Mouse (Mus musculus): Measurements from ENCODE around the gene Smim24.

The Smim24 gene

DNA sequence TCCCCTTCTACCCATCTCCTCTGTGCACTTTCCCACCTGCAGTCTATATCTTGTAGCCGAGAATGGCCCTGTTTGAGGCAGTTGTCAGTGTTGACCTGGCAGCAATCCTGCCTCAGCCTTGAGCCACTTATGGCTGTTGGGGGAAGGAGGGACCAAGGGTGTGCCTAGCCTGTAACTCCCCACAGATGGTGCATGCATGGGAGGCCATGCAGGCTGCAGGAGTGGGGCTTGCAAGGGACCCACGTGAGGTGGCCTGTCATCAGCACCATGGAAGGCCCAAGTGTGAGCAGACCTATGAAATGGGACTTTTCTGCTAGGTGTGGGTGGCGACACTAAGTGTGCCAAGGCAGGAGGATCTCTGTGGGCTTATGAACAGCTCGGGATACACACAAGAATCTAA, 27.8 kb upstream of the Smim24 start:
- no peak for DNase-seq (ENCODE audit: low spot score in 2 of 2)

DNA sequence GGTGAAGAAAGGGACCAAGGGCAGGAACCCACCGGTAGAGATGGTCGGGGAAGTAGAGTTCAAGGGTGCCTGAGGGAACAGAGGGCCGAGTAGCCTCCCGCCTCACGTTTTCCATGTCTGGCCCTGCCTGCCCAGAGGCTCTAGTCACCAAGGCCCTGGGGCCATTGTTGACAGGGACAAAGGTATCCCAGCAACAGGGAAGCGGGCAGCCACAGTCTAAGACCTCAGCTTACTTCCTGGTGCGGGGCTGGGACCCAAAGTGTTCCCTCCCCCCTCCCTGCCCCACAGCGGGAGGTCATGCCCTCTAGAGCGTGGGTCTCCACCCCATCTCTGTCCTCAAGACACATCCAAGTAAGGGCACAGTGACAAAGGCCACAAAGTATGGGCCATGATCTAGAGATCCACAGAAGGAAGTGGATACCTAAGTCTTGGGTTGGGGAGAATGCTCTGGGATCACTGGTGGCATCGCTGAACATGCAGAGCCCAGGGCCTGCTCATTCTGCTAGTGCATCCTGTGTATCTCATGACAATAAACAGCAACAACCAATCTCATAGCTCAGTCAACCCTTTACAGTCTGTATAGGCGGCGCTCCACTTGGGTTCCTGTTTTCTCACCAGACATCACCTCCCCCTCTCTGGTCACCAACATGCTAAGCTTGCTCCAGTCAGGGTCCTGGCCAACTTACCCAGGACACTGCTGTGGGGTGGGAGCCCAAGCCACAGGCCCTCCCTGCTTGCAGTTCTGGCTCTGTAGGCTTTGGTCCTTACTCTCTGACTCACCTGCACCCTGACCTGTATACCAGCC, 27.0 kb upstream of the Smim24 start, which contains the start of gene 4930404N11Rik:
Gene 4930404N11Rik (minus strand): TSS at position 145 of the 805 bp plus-strand sequence.
- DNase-seq (ENCODE audit: low spot score in 2 of 2), result no peak

- no peak for DNase-seq (ENCODE audit: low spot score in 2 of 2)
Measured at GRCm38 (mm10) chr10:81366477-81367206, 26.2 kb upstream of the Smim24 start.

- no peak for DNase-seq (ENCODE audit: low spot score in 2 of 2)
Measured at GRCm38 (mm10) chr10:81367207-81367495, 25.7 kb upstream of the Smim24 start.

GRCm38 (mm10) chr10:81375322-81375721, 17.5 kb upstream of the Smim24 start:
- DNase-seq (ENCODE audit: low spot score in 2 of 2), result no peak

GRCm38 (mm10) chr10:81376561-81377361, 16.1 kb upstream of the Smim24 start:
- DNase-seq (ENCODE audit: low spot score in 2 of 2), result no peak

GRCm38 (mm10) chr10:81377362-81377664, 15.5 kb upstream of the Smim24 start:
- no peak for DNase-seq (ENCODE audit: low spot score in 2 of 2)

DNA sequence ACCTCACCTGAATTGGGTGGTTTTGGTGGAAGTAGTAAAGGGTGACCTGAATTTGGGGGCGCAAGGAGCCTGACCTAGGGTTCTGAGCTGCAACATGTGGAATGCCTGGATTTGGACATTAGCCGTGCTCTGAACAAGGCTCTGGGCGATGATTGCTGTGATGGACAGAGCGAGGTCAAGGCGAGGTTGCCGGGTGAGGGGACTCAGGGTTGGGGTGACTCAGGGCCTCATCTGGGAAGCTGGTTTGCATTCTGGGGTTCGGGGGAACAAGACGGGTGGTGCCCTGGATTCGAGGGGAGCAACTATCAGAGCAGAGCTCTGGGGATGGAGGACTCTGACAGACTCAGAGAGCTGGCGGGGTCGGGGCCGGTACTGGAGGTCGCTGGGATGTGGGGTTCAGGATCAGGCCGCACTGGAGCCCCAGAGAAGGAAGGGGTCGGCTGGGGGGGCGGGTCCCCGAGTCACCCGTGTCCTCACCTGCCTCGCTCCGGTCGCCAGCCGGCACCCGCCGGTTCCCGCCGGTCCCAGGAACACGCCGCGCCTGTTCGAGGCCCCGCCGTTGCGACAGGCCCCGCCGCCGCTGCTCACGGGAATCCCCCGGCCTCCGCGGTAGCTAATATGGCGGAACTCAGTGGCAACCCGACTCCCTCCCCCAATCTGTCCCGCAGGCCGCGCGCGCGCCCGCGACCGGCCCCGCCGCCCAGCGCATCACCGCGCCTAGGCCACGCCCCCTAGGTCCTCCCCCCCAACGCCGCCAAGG, 14.9 kb upstream of the Smim24 start, which contains the start of gene Fzr1:
Gene Fzr1 (minus strand): TSS at position 724 of the 760 bp plus-strand sequence.
- no peak for DNase-seq (ENCODE audit: low spot score in 2 of 2)

- DNase-seq (ENCODE audit: low spot score in 2 of 2), result peak; percentile 100
Measured at GRCm38 (mm10) chr10:81378553-81379182, 14.2 kb upstream of the Smim24 start.

GRCm38 (mm10) chr10:81379183-81379553, 13.7 kb upstream of the Smim24 start:
- no peak for DNase-seq (ENCODE audit: low spot score in 2 of 2)

- no peak for DNase-seq (ENCODE audit: low spot score in 2 of 2)
Measured at GRCm38 (mm10) chr10:81379809-81380378, 13.0 kb upstream of the Smim24 start.

GRCm38 (mm10) chr10:81382039-81382438, 10.8 kb upstream of the Smim24 start:
- no peak for DNase-seq (ENCODE audit: low spot score in 2 of 2)

DNA sequence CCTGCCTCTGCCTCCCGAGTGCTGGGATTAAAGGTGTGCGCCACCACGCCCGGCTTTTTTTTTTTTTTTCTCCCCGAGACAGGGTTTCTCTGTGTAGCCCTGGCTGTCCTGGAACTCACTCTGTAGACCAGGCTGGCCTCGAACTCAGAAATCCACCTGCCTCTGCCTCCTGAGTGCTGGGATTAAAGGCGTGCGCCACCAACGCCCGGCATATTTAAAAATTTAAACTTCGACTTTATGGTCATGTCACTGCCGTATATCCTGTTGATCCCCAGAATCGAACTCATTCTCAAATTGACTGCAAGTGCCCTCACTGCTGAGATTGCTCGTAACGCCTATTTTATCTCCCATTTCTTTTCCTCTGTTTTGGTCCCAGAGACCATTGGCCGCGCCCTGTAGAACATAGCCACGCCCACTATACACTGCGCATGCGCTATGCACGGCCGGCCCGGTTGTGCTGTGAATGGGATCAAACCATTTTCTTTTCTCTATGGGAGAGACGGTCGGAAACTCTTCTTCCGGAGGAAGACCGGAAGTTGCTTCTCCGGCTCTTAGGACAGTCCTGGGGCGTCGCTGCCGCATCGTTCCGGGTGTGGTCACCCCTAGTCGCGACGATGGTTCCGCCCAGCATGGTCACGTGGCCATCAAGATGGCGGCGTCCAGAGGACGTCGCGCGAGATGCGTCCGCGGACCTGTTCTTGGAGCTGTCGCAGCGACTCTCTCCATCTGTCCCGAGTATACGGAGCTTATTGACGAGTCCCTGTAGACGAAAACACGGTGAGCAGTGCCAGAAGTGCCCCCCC, 8.8 kb upstream of the Smim24 start, which contains the start of the genes Dohh and Gm48551:
Gene Dohh (plus strand): TSS at position 627 of the 803 bp plus-strand sequence.
Gene Gm48551 (plus strand): TSS at position 665 of the 803 bp plus-strand sequence.
- DNase-seq (ENCODE audit: low spot score in 2 of 2), result peak; percentile 99

DNA sequence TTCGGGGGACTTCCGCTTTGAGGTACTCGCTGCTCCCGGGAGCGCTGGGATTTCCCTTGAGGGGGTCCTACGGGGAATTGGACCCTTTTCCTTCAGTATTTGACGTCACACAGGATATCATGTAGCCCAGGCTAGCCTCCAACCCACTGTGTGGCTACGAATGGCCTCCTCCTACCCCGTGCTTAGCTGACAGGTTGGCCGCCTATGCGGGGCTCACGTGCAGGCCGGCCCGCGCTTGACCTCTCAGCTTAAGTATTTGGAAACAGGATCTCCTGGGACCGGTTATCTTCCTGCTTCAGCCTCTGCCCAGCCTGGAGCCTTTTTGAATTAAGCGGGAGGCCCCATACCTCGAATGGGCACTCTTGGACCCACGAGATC, 8.3 kb upstream of the Smim24 start:
- no peak for DNase-seq (ENCODE audit: low spot score in 2 of 2)

- DNase-seq (ENCODE audit: low spot score in 2 of 2), result peak in 1 of 2 experiments; percentile 49
Measured at GRCm38 (mm10) chr10:81385603-81386306, 7.1 kb upstream of the Smim24 start.

- DNase-seq (ENCODE audit: low spot score in 2 of 2), result no peak
Measured at GRCm38 (mm10) chr10:81387716-81388115, 5.1 kb upstream of the Smim24 start.

DNA sequence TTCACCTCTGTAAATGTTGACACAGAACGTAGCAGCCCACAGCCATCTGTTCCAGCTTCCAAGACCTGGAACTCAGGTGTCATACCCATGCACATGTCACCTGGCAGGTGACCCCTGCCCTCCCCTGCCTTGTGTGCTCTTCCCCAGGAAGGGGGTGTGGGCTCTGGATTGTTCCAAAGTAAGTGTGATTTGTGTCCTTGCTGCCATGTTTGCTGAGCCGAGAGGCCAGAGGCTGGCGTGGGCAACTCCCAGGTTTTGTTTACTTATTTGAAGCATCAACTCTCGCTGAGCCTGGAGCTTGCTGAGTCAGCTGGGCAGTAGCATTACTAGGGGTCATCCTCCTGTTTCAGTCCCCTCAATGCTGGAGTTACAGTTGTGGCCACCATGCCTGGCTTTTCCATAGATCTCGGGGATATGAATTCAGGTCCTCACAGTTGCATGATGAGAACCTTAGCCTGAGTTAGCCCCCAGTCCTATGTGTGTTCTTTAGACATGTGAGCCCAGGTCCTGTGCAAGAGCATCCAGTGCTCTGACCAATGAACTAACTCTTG, 4.3 kb upstream of the Smim24 start, which contains the start of gene Gm48552:
Gene Gm48552 (plus strand): TSS at position 501 of the 551 bp plus-strand sequence.
- DNase-seq (ENCODE audit: low spot score in 2 of 2), result no peak

DNA sequence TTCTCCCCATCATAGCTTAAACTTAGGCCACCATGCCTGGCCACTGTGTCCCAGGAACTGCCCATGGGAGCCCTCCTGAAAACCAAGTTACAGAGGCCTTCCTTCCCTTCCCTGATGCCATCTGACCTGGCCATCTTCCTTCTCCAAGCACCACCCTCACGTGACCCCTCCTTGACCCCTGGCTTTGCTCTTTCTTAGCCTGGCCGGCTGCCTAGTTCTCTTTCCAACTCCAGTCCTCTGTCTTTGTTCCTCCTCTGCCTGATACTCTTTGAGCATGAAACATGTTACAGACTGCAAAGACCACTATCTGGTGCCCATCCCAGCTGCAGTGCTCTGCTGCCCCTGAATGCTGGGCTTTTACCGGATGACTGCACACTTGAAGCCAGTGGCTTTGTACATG, 3.5 kb upstream of the Smim24 start:
- no peak for DNase-seq (ENCODE audit: low spot score in 2 of 2)
